Mouse (Mus musculus) layer of hippocampus, adult 18-20 months (tissue): ENCODE results near the gene Tmem190. TPM values are rescaled to one million over a fixed set of nuclear protein-coding genes. Genes with fewer than 3 reads are reported as not detected.

Source experiments
- DNase-seq, 2 experiments: peaks; one replicate each; pipeline ENCODE4 v3.0.0; 2022; ENCODE audit warnings: low spot score in 2 of 2
- long read RNA-seq: library from polyadenylated mRNA; stranded (forward); transcript quantifications from one replicate; pipeline ENCODE4 v2.0.0, GENCODE M21; 2021
- total RNA-seq, 2 experiments: library from RNA; stranded (reverse); gene quantifications; 2 replicates each; pipeline ENCODE4 v1.2.3; 2021

The Tmem190 gene
- not detected for total RNA-seq
- long read RNA-seq: 0 reads

- DNase-seq: no peak
Observed at GRCm38 (mm10) chr7:4782759-4783158, at the start of gene Tmem190, which contains the start of gene Il11. Gene Tmem190 (plus strand): TSS chr7:4782937. Gene Il11 (minus strand): TSS chr7:4782859.

- DNase-seq: no peak
Observed at GRCm38 (mm10) chr7:4732968-4733392, 49.8 kb upstream of the Tmem190 start.

DNA sequence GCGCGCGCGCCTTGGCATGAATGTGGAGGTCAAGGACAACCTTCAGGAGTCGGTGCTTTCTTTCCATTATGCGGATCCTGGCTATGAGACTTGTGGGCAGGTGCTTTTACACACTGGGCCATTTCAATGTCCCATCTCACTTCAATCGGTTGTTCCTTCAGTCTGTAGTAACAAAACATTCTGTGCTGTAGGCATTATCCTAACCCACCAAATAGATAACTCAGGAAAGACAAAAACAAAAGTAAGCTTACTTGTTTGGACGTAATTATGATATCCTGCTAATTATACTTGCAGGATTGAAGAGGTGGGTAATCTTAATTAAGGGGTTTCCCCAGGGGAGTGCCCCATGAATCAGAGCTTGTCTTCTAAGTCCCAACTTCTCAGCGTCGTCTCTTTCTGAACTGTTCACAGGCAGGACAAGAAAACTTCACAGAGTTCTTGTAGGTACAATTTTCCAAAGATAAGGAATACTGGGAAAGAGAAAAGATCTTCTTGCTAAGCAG lies 43.6 kb upstream of the Tmem190 start:
- no peak for DNase-seq

DNA sequence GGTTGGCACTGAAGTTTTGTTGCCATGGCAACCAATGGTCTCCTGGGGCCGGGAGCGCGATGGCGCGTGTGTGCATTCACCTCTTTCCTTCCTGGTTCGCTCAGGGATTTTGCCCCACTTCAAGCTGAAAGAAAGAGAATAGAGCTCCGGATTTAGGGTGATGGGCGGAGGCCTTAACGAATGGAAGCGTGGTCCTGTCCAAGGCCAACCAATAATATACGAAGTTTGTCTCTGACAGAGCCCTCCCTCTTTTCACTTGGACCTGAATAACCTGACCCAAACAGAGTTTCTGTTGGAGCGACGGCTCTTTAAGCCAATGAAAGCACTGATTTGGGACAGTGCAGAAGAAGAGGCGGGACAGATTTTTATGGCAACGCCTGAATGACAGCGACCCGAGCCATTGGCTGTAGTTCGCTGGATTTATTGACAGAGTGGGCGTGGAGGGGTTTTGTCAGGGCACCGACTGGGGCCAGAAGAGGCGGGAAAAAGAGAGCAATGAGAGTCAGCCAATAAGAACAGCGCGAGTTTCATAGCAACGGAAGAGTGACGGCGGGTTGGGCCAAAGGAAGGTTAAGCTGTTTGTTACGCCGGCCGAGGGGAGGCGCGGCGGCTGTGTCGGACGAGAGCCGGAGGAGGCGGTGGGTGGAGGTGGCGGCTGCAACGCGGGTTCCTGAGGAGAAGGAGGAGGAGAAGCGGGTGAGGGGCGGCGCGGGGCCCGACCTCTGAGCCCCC lies 43.0 kb upstream of the Tmem190 start, which contains the start of gene Kmt5c:
TSS of gene Kmt5c (plus strand) at position 572 of the 732 bp plus-strand sequence.
- DNase-seq: peak; percentile 100

DNA sequence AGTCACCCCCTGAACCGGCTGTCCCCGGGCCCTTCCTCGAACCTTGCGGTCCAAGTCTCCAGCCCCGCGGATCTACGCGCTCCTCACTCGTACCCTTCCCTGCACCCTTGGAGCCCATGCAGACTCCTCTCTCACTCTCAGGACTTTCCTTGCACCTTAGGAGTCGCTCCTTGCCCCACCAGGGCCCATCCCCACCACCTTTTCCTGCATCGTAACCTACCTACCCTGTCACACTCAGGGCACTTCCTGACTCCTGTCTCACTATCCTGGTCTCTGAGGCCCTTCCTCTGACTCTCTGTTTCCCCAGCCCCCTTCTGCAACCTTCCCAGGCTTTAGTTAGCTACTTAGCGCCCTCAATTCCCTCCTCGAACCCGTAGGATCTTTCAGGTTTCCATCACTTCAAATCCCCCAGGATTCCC lies 42.4 kb upstream of the Tmem190 start:
- no peak for DNase-seq

GRCm38 (mm10) chr7:4741151-4741550 lies 41.6 kb upstream of the Tmem190 start:
- DNase-seq: peak in 1 of 2 experiments; percentile 32

GRCm38 (mm10) chr7:4741672-4742481 lies 40.9 kb upstream of the Tmem190 start:
- no peak for DNase-seq

DNA sequence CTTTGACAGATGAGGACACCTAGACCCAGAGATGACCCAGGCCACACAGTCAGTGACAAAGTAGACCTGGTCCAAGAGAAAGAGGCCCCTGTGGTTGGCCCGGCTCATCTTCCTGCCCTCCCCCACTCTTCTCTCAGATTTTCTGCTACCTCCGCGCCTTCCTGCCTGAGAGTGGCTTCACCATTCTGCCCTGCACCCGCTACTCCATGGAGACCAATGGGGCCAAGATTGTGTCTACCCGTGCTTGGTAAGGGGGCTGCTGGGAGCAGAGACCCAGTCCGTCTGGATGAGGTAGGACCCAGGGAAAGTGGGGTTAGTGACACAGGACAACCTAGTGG lies 40.3 kb upstream of the Tmem190 start:
- DNase-seq: no peak

DNA sequence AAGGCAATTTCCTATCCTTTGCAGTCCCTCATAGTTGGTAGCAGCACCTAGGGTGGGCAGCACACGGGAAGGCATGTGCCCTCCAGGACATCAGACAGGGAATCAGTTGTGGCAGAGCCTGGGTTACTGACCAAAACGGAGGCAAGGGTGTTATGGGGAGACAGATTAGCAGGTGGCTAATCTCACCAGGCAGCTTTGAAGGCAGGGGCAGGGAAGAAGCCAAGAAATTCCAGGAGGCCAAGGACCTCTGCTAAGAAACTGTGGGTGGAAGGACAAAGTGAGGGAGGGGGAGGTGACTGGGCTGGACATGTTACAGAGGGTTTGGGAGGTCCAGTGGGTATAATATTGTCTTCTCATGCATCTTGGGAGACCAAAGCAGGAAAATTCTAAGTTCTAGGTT lies 39.4 kb upstream of the Tmem190 start:
- no peak for DNase-seq

GRCm38 (mm10) chr7:4744886-4745285 lies 37.9 kb upstream of the Tmem190 start:
- DNase-seq: no peak

- DNase-seq: no peak
Observed at GRCm38 (mm10) chr7:4746326-4746980, 36.3 kb upstream of the Tmem190 start.

GRCm38 (mm10) chr7:4747156-4747899 lies 35.4 kb upstream of the Tmem190 start:
- DNase-seq: no peak

- no peak for DNase-seq
Observed at GRCm38 (mm10) chr7:4748321-4748720, 34.4 kb upstream of the Tmem190 start.

DNA sequence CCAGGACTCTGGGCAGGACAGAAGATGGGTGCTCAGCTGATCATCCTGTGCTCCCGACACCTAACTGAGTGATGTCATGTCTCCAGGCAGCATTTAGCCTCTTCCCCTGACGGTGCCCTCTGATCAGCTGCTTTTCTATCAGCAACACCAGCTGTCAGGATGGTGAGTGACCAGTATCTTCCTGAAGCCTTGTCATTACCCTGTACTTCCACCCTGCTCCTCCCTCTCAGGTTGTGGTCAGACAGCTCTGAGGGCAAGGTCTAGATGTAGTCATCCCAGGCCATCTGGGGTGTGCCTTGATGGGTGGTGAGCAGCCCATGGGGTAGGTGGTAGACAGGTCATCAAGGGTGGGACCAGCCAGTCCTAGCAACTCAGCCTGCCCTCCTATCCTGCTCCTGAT lies 33.6 kb upstream of the Tmem190 start:
- DNase-seq: no peak

DNA sequence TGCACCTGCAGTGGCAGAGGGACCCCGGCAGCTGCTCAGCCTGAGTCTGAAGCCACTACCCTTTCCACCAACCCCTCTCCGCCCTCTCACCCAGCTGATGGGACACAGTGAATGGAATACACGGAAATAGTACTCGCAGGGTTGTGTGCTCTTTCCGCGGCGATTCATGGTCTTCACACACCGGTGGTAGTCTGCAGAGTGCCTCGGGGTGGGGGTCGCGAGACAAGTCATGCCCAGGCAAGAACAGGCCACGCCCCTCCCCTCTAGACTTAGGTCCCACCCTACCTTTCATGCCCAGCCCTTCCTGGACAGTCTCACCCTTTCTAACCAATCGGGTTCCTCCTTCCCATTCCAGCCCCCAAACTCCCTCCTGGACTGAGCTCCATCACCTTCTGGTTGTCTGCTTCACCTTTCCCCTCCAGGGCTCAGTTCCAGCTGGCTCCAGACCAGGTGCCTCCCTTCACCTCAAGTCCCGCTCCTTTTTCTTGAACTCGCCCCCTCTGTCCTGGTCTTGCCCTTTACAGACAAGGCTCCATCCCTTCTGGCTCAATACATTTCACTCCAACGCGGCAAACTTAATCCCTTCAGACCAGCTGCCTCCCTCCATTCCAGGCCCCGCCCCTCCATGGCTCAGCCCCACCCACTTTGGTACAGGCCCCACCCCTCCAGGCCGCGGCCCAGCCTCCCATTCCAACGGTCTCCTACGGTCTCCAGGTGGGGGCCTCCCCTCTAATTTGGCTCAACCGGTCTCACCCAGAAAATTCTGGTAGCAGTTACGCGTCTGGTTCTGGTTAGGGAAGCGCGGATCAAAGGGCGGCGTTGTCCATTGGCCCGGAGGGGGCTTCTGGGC lies 30.5 kb upstream of the Tmem190 start:
- no peak for DNase-seq

DNA sequence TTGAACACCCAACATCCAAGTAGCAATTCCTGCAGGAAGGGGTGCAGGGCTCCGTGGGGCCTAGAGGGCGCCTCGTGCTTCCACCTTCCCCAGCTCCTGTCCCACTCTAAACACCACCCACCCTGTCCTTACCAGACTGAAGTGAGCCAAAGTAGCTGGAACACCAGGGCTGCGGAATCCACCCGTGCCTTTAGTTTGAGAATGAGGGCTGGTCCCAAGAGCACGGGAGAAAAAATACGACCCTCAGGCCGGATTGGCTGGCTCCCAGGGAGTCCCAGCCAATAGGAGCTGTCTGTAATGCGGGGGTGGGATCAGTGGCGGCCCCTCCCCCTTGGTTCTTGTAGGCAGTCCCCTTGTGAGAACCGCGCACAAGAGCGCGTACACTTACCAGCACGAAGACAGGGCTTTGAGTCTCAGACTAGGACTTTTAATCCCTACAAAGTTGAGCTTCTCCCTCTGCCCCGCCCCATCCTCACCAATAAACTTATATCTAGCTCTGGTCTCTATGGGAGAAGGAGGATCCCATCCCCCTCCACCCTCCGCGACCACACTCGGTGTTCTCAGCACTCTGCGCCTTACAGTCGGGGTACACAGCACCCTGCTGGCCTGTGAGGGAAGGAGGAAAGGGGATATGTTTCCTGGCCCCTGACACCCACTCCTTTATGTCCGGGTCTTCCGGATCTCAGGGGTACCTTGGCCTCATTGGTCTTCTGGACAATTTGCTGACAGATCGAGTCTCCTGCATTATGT lies 29.7 kb upstream of the Tmem190 start, which contains the start of gene Cox6b2:
TSS of gene Cox6b2 (minus strand) at position 274 of the 750 bp plus-strand sequence.
- peak in 1 of 2 experiments; percentile 49 for DNase-seq

GRCm38 (mm10) chr7:4759670-4760069 lies 23.1 kb upstream of the Tmem190 start:
- DNase-seq: no peak

GRCm38 (mm10) chr7:4764946-4765710 lies 17.6 kb upstream of the Tmem190 start:
- no peak for DNase-seq
